Mouse (Mus musculus) cerebellum, postnatal 10 days (tissue): ENCODE measurements around the gene Ear1.
A peak's percentile ranks its signal among the peaks of the same experiment; 100 is the strongest.
"Not testable (repeated sequence)": the region's sequence is repeated elsewhere in the genome, so short reads cannot be mapped to it uniquely, and the experiment has no call there.

Experiments
- DNase-seq, 2 experiments: peaks; one replicate each; pipeline ENCODE4 v3.0.0; 2021; ENCODE audit warnings: mixed read lengths in 2 of 2

Ear1 gene

DNA sequence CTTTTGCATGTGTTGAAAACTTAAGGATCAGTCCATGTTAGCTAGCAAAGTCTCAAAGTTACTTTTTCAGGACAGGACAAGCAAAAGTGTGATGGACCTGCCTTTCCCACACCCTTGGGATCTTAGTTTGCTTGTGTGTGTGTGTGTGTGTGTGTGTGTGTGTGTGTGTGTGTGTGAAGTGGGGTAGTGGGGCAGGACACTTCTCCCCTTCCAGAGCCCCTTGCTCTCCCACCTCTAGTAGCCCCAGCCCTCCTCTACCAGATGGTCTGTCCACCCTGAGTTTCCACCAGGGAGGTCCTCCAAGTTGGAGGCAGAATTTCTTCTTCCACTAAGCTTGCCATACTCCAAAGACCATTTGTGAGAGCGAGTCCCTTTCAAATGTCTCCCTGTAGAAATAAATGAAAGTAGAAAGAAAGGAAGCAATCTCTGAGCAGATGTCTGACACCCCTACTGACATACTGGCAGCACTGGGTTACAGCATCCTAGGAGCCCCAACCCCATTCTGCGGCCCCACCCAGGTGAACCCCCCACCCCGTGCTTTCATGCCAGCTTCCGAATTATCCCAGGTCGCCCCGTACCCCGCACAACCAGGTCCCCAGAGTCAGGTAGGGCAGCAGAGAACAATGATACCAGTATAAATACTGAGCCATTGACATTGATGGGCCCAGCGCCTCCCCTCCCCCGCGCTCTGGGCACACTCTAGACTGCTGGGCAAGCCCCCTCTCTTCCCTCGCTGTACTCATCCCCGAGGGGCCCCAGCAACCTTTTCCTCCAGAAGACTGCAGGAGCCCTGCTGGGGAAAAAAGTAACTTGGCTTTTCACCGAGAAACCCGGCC lies 79.0 kb downstream of the Ear1 start:
- DNase-seq = peak in 1 of 2 experiments; percentile 3

DNA sequence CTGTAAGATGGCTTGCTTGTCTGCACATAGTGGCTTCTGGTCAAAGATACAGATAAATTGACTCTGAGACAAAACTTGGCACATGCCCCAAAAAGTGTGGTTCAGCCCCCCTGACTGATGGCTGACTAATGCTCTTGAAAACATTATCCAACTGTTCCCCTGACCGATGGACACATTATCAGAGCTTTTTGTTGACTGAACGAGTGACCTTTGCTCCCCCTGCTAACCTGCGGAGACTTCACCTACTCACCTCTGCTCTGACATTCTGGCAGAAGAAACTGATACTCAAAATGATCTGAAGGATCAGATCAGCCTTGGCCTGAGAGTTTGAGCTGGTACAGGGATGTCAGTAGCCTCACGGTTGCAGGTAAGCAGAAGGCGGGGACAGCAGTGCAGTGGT lies 81.5 kb downstream of the Ear1 start:
- not testable (repeated sequence) for DNase-seq

DNA sequence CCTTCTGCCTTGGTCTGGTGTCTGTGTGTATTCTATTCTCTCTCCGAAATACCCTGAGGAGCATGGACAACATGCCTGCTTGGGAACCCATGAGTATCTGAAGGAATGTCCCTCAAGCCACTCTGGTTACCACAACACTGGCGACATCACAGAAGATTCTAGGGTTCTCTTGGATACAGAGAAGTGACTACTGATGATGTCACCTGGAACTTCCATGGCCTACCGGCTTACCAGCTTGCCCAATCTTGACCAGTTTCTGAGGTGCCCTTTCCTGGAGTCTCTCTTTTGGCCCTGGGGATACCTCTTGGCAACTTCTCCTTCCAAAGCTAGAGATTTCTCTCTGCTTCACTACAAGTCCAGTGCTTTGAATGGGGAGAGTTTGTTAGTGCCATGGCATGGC lies 90.7 kb downstream of the Ear1 start, which contains the start of gene Gm8180:
TSS of gene Gm8180 (minus strand) at position 101 of the 400 bp plus-strand sequence.
- DNase-seq = not testable (repeated sequence)
